Mouse (Mus musculus) E14TG2a.4 (cell line): ENCODE data around the gene Cyp19a1.

Source experiments
- H3K27me3 ChIP-seq: 2 replicates; pipeline ENCODE4 v1.6.1; 2014; ENCODE audit warnings: low read length, control low read depth; ENCODE audit not compliant: insufficient read depth
- H3K36me3 ChIP-seq: 2 replicates; pipeline ENCODE4 v1.6.1; 2014; ENCODE audit warnings: low read length, control low read depth; ENCODE audit not compliant: insufficient read depth
- H3K4me1 ChIP-seq: replicated peaks from 2 replicates; pipeline ENCODE4 v1.6.1; 2014; ENCODE audit warnings: low read depth, low read length, control low read depth
- H3K4me3 ChIP-seq: replicated peaks from 2 replicates; pipeline ENCODE4 v1.5.1; 2014; ENCODE audit warnings: mild to moderate bottlenecking, low read length
- H3K9me3 ChIP-seq: 2 replicates; pipeline ENCODE4 v1.6.1; 2014; ENCODE audit warnings: low read length, control low read depth
- CTCF ChIP-seq: conservative IDR thresholded peaks from 2 replicates; pipeline ENCODE4 v1.5.1; 2014; ENCODE audit warnings: low read length
- NANOG ChIP-seq: IDR thresholded peaks from 2 replicates; pipeline ENCODE4 v1.6.1; 2014; ENCODE audit warnings: borderline replicate concordance, low read length, mixed read lengths
- POU5F1 ChIP-seq: IDR thresholded peaks from 2 replicates; pipeline ENCODE4 v1.6.1; 2014; ENCODE audit warnings: low read length, borderline replicate concordance

The Cyp19a1 gene

DNA sequence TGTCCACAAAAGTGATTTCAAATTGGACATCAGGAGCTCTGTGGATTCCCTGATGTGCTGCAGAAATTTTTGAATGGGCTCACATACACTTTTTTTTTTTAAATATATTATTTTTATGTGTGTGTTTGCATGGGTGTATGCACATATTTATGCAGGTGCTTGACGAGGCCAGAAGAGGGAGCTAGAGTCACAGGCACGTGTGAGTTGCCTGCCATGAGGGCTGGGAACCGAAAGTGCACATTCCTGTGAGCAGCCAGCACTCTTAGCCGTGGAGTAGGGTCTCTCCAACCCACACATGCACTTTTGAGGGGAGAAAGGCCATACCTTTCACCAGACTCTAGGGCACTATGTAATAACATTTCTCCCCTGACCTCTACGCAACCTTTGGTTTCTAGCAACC, 73.1 kb downstream of the Cyp19a1 start:
- Histone ChIP-seq H3K9me3 (no peaks in the 10 kb centered on the region), H3K4me1 (no peaks in the 10 kb centered on the region; the same call in 1 of the 2 replicates), H3K4me3 (no peak overlapping the region), H3K27me3 (0 out of 2 replicates have a peak, but pooled peaks cover 9% of the 10 kb centered on the region), H3K36me3 (no peaks in the 10 kb centered on the region)
- TF ChIP-seq POU5F1: no peak
- TF ChIP-seq CTCF: peak; percentile 79

DNA sequence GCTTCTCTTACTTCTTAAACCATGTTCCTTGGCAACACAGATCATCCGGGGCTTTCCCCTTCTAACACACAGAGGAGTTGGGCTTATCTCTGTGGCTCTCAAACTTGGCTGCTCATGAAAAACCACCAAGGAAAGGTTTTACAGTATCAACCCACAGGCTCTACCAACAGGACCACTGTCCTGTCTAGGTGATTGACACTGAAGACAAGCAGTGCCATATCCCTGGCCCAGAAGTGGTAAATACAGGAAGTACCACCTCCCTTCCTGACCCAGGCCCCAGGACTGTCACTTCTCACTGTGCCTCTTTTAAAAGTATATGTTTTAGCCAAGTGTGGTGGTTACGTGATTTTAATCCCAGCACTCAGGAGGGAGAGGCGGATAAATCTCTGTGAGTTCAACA, 76.5 kb downstream of the Cyp19a1 start:
- H3K9me3 ChIP-seq: no peaks in the 10 kb centered on the region
- no peaks in the 10 kb centered on the region for H3K36me3 ChIP-seq
- no peak for TF ChIP-seq NANOG

DNA sequence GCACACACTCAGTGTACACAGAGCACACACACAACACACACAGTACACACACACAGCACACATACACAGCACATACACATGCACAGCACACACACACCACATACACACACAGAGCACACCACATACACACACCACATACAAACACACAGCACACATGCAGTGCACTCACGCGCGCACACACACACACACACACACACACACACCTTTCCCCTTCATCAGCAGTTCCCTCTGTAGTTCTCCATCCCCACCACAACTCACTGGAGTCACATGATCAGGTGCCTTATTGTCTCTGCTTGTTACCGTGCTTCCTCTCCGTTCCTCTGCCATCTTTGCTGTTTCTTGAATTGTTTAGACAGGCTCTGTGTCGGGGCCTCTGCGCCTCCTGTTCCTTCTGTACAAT, 85.4 kb downstream of the Cyp19a1 start:
- H3K36me3 ChIP-seq: no peaks in the 10 kb centered on the region
- H3K9me3 ChIP-seq: no peaks in the 10 kb centered on the region
- no peak overlapping the region for H3K4me3 ChIP-seq
- no peak for TF ChIP-seq CTCF
- TF ChIP-seq POU5F1: no peak
- no peak for TF ChIP-seq NANOG
- H3K4me1 ChIP-seq: peaks cover 3% of the 10 kb centered on the region; the same call in 1 of the 2 replicates
- H3K27me3 ChIP-seq: peaks cover 6% of the 10 kb centered on the region; the same call in 1 of the 2 replicates

More for the DNA sequence above, 76.5 kb downstream of the Cyp19a1 start:
- no peaks in the 10 kb centered on the region for H3K4me1 ChIP-seq
- H3K27me3 ChIP-seq: 0 out of 2 replicates have a peak, but pooled peaks cover 10% of the 10 kb centered on the region
- H3K4me3 ChIP-seq: no peak overlapping the region

DNA sequence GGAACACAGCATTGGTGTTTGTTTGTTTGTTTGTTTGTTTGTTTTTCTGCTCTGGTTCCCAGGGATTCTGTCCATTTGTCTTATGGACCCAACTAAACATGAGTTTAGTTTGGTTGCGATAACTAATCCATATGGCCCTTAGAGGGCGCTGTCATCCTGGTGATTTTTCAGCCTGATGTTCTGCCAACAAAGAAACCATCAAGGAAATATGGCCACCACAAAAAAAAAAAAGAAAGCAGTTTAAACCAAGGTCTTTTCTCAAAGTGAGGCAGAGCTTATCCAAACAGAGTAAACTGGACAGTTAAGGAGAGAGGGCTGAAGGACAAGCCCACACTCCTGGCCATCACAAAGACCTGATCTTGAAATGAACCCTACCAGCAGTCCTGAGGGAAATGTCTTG, 86.6 kb downstream of the Cyp19a1 start:
- Histone ChIP-seq H3K27me3 (peaks cover 6% of the 10 kb centered on the region; the same call in 1 of the 2 replicates), H3K9me3 (no peaks in the 10 kb centered on the region), H3K4me1 (peaks cover 3% of the 10 kb centered on the region; the same call in 1 of the 2 replicates), H3K36me3 (no peaks in the 10 kb centered on the region), H3K4me3 (no peak overlapping the region)
- TF ChIP-seq POU5F1 (no peak), CTCF (peak; percentile 48), NANOG (no peak)

DNA sequence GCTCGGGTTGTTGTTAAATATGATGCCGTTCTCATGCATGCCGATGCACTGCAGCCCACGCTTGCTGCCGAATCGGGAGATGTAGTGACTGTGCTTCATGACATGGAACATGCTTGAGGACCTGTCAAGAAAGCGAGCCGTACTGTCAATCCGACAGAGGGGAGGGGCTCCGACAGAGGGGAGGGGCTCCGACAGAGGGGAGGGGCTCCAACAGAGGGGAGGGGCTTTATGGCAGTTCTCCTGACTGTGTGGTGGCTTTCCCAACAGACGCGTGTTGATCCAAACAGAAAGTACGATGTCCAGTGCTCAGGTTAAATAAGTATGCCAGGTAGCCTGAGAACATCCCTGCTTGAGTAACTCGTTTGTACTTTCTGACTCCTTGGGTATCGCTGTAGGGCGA, 87.7 kb downstream of the Cyp19a1 start:
- peaks cover 11% of the 10 kb centered on the region; the same call in 1 of the 2 replicates for H3K27me3 ChIP-seq

DNA sequence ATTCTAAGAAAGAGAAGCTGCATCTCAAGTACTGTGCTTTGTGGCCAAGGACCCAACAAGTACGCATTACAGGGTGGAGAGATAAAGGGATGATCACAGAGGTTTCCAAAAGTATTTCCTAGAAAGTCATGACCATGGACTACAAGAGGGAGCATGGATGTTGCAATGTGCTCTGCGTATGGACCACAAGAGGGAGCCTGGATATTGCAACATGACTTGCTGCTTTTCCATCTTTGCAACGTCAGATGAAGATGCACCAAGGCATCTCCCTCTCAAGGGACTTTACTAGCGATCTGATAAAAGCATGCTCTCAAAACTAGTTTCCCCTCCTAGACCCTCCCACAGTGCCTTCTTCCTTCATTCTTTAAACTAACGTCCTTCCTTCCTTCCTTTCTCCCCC, 98.4 kb downstream of the Cyp19a1 start:
- Histone ChIP-seq H3K9me3 (no peaks in the 10 kb centered on the region), H3K4me1 (no peaks in the 10 kb centered on the region), H3K27me3 (no peaks in the 10 kb centered on the region), H3K4me3 (no peak overlapping the region), H3K36me3 (no peaks in the 10 kb centered on the region)
- TF ChIP-seq CTCF: peak; percentile 9
- TF ChIP-seq NANOG: no peak
- no peak for TF ChIP-seq POU5F1

More for the DNA sequence above, 87.7 kb downstream of the Cyp19a1 start:
- TF ChIP-seq NANOG (no peak), CTCF (no peak), POU5F1 (no peak)
- Histone ChIP-seq H3K9me3 (no peaks in the 10 kb centered on the region), H3K4me3 (no peak overlapping the region), H3K36me3 (no peaks in the 10 kb centered on the region), H3K4me1 (peaks cover 3% of the 10 kb centered on the region; the same call in 1 of the 2 replicates)

DNA sequence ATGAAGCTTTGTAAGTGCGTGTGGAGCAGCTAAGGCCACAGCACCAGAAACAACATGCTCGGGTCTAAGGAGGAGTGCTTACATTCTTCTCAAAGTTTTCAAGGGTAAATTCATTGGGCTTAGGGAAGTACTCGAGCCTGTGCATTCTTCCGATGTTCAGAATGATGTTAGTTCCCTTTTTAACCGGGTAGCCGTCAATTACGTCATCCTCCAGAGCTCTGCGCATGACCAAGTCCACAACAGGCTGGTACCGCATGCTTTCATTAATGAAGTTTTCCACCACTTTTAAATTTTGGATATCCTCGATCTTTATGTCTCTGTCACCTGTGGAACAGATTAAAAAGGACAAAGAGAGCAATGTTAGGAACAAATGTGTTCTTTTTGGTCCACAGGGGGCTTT, 99.5 kb downstream of the Cyp19a1 start:
- H3K4me3 ChIP-seq: no peak overlapping the region
- H3K9me3 ChIP-seq: no peaks in the 10 kb centered on the region
- no peak for TF ChIP-seq POU5F1
- H3K4me1 ChIP-seq: no peaks in the 10 kb centered on the region
- H3K27me3 ChIP-seq: no peaks in the 10 kb centered on the region
- no peaks in the 10 kb centered on the region for H3K36me3 ChIP-seq

DNA sequence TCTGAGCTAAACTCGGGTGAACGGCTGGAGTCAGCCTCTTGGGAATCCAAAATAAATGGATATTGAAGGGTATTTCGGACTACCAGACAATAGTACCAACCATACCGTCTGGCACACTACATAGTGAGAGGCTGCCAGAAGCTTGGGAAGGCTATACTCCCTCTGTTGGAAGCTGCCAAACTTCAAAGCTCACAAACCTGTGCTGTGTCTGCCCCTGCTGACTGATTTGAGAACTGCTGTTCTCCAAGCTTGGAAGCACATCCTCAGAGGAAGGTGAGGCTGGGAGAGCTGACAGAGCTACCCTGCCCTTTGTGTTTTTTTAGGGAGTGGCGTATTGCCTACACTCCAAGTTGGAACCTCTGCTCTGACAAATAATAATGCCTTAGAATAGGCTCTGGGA, 104.8 kb downstream of the Cyp19a1 start:
- peaks cover 17% of the 10 kb centered on the region for H3K9me3 ChIP-seq
- no peaks in the 10 kb centered on the region for H3K36me3 ChIP-seq
- H3K27me3 ChIP-seq: no peaks in the 10 kb centered on the region
- H3K4me1 ChIP-seq: no peaks in the 10 kb centered on the region
- TF ChIP-seq POU5F1 (no peak), CTCF (peak; percentile 53)
- H3K4me3 ChIP-seq: no peak overlapping the region

DNA sequence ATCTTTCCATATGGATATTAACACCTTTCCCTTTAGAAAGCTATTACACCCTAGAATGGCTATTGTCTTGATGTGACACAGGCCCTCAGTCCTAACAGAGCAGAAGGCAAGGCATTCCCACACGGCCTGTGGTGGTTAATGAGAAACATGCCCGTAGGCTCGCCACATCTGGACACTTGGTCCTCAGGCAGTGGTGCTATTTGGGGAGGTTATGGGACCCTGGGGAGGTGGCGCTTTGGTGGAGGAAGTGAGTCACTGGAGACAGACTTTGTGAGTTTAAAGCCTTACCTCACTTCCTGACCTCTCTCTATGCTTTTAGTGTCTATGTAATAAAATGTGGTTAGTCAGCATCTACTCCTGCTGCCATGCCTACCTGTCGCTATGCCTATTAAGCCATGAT, 114.2 kb downstream of the Cyp19a1 start:
- TF ChIP-seq NANOG (no peak), CTCF (no peak), POU5F1 (no peak)
- no peaks in the 10 kb centered on the region for H3K27me3 ChIP-seq
- no peak overlapping the region for H3K4me3 ChIP-seq
- H3K36me3 ChIP-seq: no peaks in the 10 kb centered on the region
- peaks cover 2% of the 10 kb centered on the region; the same call in 1 of the 2 replicates for H3K9me3 ChIP-seq
- H3K4me1 ChIP-seq: peaks cover 11% of the 10 kb centered on the region; the same call in 1 of the 2 replicates
